Mouse (Mus musculus) erythroblast, embryonic 14.5 days (primary cell): ENCODE measurements around the gene Col15a1. TPM values are rescaled to one million over a fixed set of nuclear protein-coding genes. Genes with fewer than 3 reads are reported as not detected.

ENCODE experiments used
- H3K27me3 ChIP-seq: 2 replicates; pipeline ENCODE4 v1.6.1; 2012; ENCODE audit warnings: inconsistent platforms; ENCODE audit not compliant: control insufficient read depth
- H3K36me3 ChIP-seq: 2 replicates; pipeline ENCODE4 v1.6.1; 2012; ENCODE audit warnings: mild to moderate bottlenecking, inconsistent platforms; ENCODE audit not compliant: control insufficient read depth
- H3K4me1 ChIP-seq: 2 replicates; pipeline ENCODE4 v1.6.1; 2012; ENCODE audit warnings: inconsistent platforms; ENCODE audit not compliant: control insufficient read depth
- H3K4me3 ChIP-seq: replicated peaks from 2 replicates; pipeline ENCODE3; 2012; ENCODE audit warnings: moderate library complexity, mild to moderate bottlenecking, inconsistent platforms
- H3K9me3 ChIP-seq: 2 replicates; pipeline ENCODE4 v1.6.1; 2012; ENCODE audit warnings: low read length, inconsistent platforms, mixed read lengths; ENCODE audit not compliant: control insufficient read depth
- GATA1 ChIP-seq: IDR thresholded peaks from 2 replicates; pipeline ENCODE4 v1.6.1; 2012; ENCODE audit warnings: low read length, inconsistent platforms, mixed read lengths
- TAL1 ChIP-seq: IDR thresholded peaks from 3 replicates; pipeline ENCODE4 v1.6.1; 2012; ENCODE audit warnings: low read length, inconsistent platforms, mixed read lengths
- polyA plus RNA-seq: library from polyadenylated mRNA; stranded (reverse); fragments of >175 nt; gene quantifications from 2 replicates; pipeline ENCODE4 v1.2.3, GENCODE M21; 2012

Gene Col15a1
- polyA plus RNA-seq, 1 experiment, result not detected

GRCm38 (mm10) chr4:47319561-47320321, 111.8 kb downstream of the Col15a1 start:
- H3K4me3 ChIP-seq, result no peak overlapping the region
- no peak for TF ChIP-seq GATA1
- no peak for TF ChIP-seq TAL1
- no peaks in the 10 kb centered on the region for H3K36me3 ChIP-seq
- H3K27me3 ChIP-seq, result 0 out of 2 replicates have a peak, but pooled peaks cover 2% of the 10 kb centered on the region
- peaks cover 33% of the 10 kb centered on the region for H3K4me1 ChIP-seq
- no peaks in the 10 kb centered on the region for H3K9me3 ChIP-seq

GRCm38 (mm10) chr4:47322315-47322714, 114.4 kb downstream of the Col15a1 start:
- no peak overlapping the region for H3K4me3 ChIP-seq
- TF ChIP-seq TAL1 (no peak), GATA1 (no peak)
- no peaks in the 10 kb centered on the region for H3K27me3 ChIP-seq
- peaks cover 33% of the 10 kb centered on the region for H3K4me1 ChIP-seq
- no peaks in the 10 kb centered on the region for H3K36me3 ChIP-seq
- no peaks in the 10 kb centered on the region for H3K9me3 ChIP-seq

DNA sequence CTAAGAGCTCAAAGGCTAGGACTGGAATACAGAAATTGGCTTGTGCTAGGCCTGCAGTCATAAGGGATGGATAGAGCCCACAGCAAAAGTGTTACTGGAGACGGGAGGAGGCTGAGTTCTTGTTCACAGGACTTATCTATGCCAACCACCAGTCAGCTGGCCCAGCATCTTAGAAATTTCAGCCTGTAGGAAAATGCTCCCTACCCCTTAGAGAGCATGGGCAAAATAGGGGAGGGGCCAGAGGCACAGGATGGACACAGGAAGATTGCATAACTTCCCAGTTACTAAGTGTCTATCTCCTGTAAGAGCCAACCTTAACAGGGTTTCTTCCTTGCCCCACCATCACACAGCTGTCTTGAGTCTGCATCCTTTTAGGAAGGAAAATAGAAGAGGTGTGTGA, 116.2 kb downstream of the Col15a1 start:
- TF ChIP-seq TAL1 (no peak), GATA1 (no peak)
- Histone ChIP-seq H3K9me3 (no peaks in the 10 kb centered on the region), H3K27me3 (no peaks in the 10 kb centered on the region), H3K36me3 (no peaks in the 10 kb centered on the region), H3K4me1 (peaks cover 22% of the 10 kb centered on the region), H3K4me3 (no peak overlapping the region)

DNA sequence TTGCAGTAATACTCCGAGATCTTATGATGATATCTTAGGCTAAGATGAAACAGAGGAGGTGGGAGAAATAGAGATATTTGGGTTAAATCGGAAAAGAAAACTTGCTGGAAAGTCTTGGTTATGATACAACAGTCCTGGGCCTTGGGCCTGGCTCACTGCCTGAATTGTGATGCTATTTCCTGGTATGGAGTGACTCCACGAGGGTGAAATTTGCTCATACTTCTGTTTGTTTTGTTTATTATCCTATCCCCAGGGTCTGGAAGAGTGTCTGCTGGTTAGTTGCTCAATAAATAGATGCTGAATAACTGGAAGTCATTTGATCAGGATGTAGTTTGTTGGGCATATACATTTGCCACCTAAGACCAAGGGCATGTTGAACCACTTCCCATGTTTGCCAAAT, 119.8 kb downstream of the Col15a1 start:
- Histone ChIP-seq H3K36me3 (no peaks in the 10 kb centered on the region), H3K4me1 (peaks cover 12% of the 10 kb centered on the region), H3K27me3 (peaks cover 2% of the 10 kb centered on the region; the same call in 1 of the 2 replicates), H3K4me3 (no peak overlapping the region), H3K9me3 (no peaks in the 10 kb centered on the region)
- TF ChIP-seq GATA1 (no peak), TAL1 (no peak)

GRCm38 (mm10) chr4:47329285-47329684, 121.3 kb downstream of the Col15a1 start:
- Histone ChIP-seq H3K4me1 (peaks cover 4% of the 10 kb centered on the region), H3K27me3 (peaks cover 4% of the 10 kb centered on the region), H3K36me3 (no peaks in the 10 kb centered on the region), H3K4me3 (no peak overlapping the region), H3K9me3 (no peaks in the 10 kb centered on the region)
- TF ChIP-seq TAL1, result no peak
- TF ChIP-seq GATA1, result no peak

GRCm38 (mm10) chr4:47330378-47331052, 122.6 kb downstream of the Col15a1 start:
- H3K9me3 ChIP-seq, result no peaks in the 10 kb centered on the region
- TF ChIP-seq GATA1 (no peak), TAL1 (no peak)
- no peaks in the 10 kb centered on the region for H3K4me1 ChIP-seq
- H3K4me3 ChIP-seq, result no peak overlapping the region
- H3K36me3 ChIP-seq, result no peaks in the 10 kb centered on the region
- peaks cover 7% of the 10 kb centered on the region for H3K27me3 ChIP-seq

GRCm38 (mm10) chr4:47332812-47333343, 124.9 kb downstream of the Col15a1 start:
- Histone ChIP-seq H3K36me3 (no peaks in the 10 kb centered on the region), H3K4me1 (no peaks in the 10 kb centered on the region), H3K9me3 (no peaks in the 10 kb centered on the region), H3K27me3 (peaks cover 7% of the 10 kb centered on the region), H3K4me3 (no peak overlapping the region)
- TF ChIP-seq GATA1, result no peak
- TF ChIP-seq TAL1, result no peak

DNA sequence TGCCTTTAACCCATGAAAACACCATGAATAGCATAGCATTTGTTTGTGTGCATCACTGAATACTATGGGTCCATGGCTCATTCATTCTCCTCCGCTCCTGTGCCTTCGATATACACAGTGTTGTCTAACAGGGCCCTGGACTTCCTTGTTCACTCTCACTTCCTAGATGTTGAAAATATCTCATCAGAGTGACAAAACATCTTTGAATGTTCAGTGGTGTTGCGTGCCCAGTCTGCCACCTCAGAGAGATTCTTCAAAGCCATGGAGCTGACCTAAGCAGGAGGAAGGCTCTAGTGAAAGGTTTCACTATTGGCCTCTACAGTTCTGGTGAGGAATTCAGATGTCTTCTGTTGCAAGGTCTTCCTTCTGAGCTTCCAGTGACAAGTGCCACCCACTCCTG, 125.6 kb downstream of the Col15a1 start:
- Histone ChIP-seq H3K27me3 (peaks cover 7% of the 10 kb centered on the region), H3K4me3 (no peak overlapping the region), H3K9me3 (no peaks in the 10 kb centered on the region), H3K4me1 (no peaks in the 10 kb centered on the region), H3K36me3 (no peaks in the 10 kb centered on the region)
- TF ChIP-seq GATA1, result no peak
- TF ChIP-seq TAL1, result no peak

- Histone ChIP-seq H3K27me3 (peaks cover 5% of the 10 kb centered on the region; the same call in 1 of the 2 replicates), H3K36me3 (no peaks in the 10 kb centered on the region), H3K4me1 (no peaks in the 10 kb centered on the region), H3K4me3 (no peak overlapping the region), H3K9me3 (no peaks in the 10 kb centered on the region)
- TF ChIP-seq TAL1 (no peak), GATA1 (no peak)
These were observed 129.1 kb downstream of the Col15a1 start for GRCm38 (mm10) chr4:47336941-47337600.
